Mouse (Mus musculus) MEL (cell line): ENCODE data around the gene Gm28053. TPM values are rescaled to one million over a fixed set of nuclear protein-coding genes. Genes with fewer than 3 reads are reported as not detected.
A peak's percentile ranks its signal among the peaks of the same experiment; 100 is the strongest.

Experiments
- DNase-seq: peaks from one replicate; pipeline ENCODE4 v3.0.0; 2011; ENCODE audit warnings: low read depth, low spot score
- H3K27ac ChIP-seq: 2 replicates; pipeline ENCODE4 v1.5.1; 2012; ENCODE audit warnings: low read depth, mild to moderate bottlenecking, control low read depth, low read length, moderate library complexity; ENCODE audit not compliant: control insufficient read depth
- H3K27me3 ChIP-seq, 2 experiments: fragments of 150-350 bp in 1 of 2; sonication (generic) in 1 of 2; 2 replicates each; pipeline ENCODE4 v1.6.1; 2012; ENCODE audit warnings: low read length in 2 of 2, mild to moderate bottlenecking in 2 of 2, improper control_type of control experiment in 1 of 2, moderate library complexity in 1 of 2; ENCODE audit not compliant: insufficient read depth in 2 of 2, control insufficient read depth in 1 of 2
- H3K36me3 ChIP-seq, 2 experiments: 2 replicates each; pipeline ENCODE4 v1.6.1; 2012 to 2014; ENCODE audit warnings: low read length in 2 of 2, improper control_type of control experiment in 1 of 2, inconsistent platforms in 1 of 2, mild to moderate bottlenecking in 1 of 2; ENCODE audit not compliant: insufficient read depth in 2 of 2, control insufficient read depth in 1 of 2
- H3K4me1 ChIP-seq, 2 experiments: fragments of 150-350 bp in 1 of 2; sonication (generic) in 1 of 2; 2 replicates each; pipeline ENCODE4 v1.6.1; 2012; ENCODE audit warnings: low read length in 2 of 2, improper control_type of control experiment in 1 of 2, mild to moderate bottlenecking in 1 of 2; ENCODE audit not compliant: insufficient read depth in 2 of 2, control insufficient read depth in 1 of 2
- H3K4me3 ChIP-seq, 2 experiments: fragments of 150-350 bp in 1 of 2; sonication (generic) in 1 of 2; 2 replicates each; pipeline ENCODE4 v1.5.1; 2012; ENCODE audit warnings: low read depth in 2 of 2, low read length in 2 of 2, mild to moderate bottlenecking in 2 of 2, moderate library complexity in 2 of 2, control low read depth in 1 of 2, improper control_type of control experiment in 1 of 2; ENCODE audit not compliant: control insufficient read depth in 1 of 2, insufficient read depth in 1 of 2
- H3K79me2 ChIP-seq: 2 replicates; pipeline ENCODE4 v1.6.1; 2012; ENCODE audit warnings: mild to moderate bottlenecking, low read length, moderate library complexity; ENCODE audit not compliant: control insufficient read depth, poor library complexity, insufficient read depth
- H3K9ac ChIP-seq: 2 replicates; pipeline ENCODE4 v1.6.1; 2012; ENCODE audit warnings: low read depth, mild to moderate bottlenecking, control low read depth, low read length, moderate library complexity; ENCODE audit not compliant: control insufficient read depth, poor library complexity, severe bottlenecking
- H3K9me3 ChIP-seq: fragments of 150-350 bp; sonication (generic); replicated peaks from 2 replicates; pipeline ENCODE4 v1.6.1; 2012; ENCODE audit warnings: mild to moderate bottlenecking, low read length, improper control_type of control experiment, moderate library complexity; ENCODE audit not compliant: insufficient read depth
- BHLHE40 ChIP-seq: IDR thresholded peaks from 2 replicates; pipeline ENCODE4 v1.6.1; 2012; ENCODE audit warnings: low read depth, mild to moderate bottlenecking, inconsistent platforms, low read length, improper control_type of control experiment, borderline replicate concordance
- CHD1 ChIP-seq: IDR thresholded peaks from 2 replicates; pipeline ENCODE4 v1.6.1; 2012; ENCODE audit warnings: low read depth, mild to moderate bottlenecking, inconsistent platforms, low read length, improper control_type of control experiment
- CHD2 ChIP-seq: IDR thresholded peaks from 2 replicates; pipeline ENCODE4 v1.6.1; 2011; ENCODE audit warnings: low read length, improper control_type of control experiment
- E2F4 ChIP-seq: IDR thresholded peaks from 2 replicates; pipeline ENCODE4 v1.6.1; 2011; ENCODE audit warnings: low read depth, low read length, improper control_type of control experiment, borderline replicate concordance
- ELF1 ChIP-seq: IDR thresholded peaks from 2 replicates; pipeline ENCODE4 v1.6.1; 2014; ENCODE audit warnings: low read depth, mild to moderate bottlenecking, inconsistent platforms, low read length, improper control_type of control experiment, moderate library complexity
- EP300 ChIP-seq, 2 experiments: IDR thresholded peaks; 2 replicates each; pipeline ENCODE4 v1.6.1; 2011; ENCODE audit warnings: improper control_type of control experiment in 2 of 2, low read length in 2 of 2, low read depth in 1 of 2, mild to moderate bottlenecking in 1 of 2
- ETS1 ChIP-seq: IDR thresholded peaks from 2 replicates; pipeline ENCODE4 v1.6.1; 2012; ENCODE audit warnings: low read depth, mild to moderate bottlenecking, inconsistent platforms, low read length, improper control_type of control experiment, moderate library complexity
- HCFC1 ChIP-seq: IDR thresholded peaks from 2 replicates; pipeline ENCODE4 v1.6.1; 2012; ENCODE audit warnings: low read depth, mild to moderate bottlenecking, inconsistent platforms, low read length, improper control_type of control experiment, moderate library complexity
- MAFK ChIP-seq: IDR thresholded peaks from 2 replicates; pipeline ENCODE4 v1.6.1; 2011; ENCODE audit warnings: low read depth, mild to moderate bottlenecking, low read length, improper control_type of control experiment, borderline replicate concordance
- MAX ChIP-seq: IDR thresholded peaks from 2 replicates; pipeline ENCODE4 v1.6.1; 2011; ENCODE audit warnings: low read length, improper control_type of control experiment
- MXI1 ChIP-seq: IDR thresholded peaks from 2 replicates; pipeline ENCODE4 v1.6.1; 2011; ENCODE audit warnings: mild to moderate bottlenecking, low read depth, low read length, improper control_type of control experiment
- NELFE ChIP-seq: IDR thresholded peaks from 2 replicates; pipeline ENCODE4 v1.6.1; 2011; ENCODE audit warnings: low read depth, low read length, improper control_type of control experiment
- NRF1 ChIP-seq: IDR thresholded peaks from 2 replicates; pipeline ENCODE4 v1.6.1; 2014; ENCODE audit warnings: low read depth, mild to moderate bottlenecking, inconsistent platforms, low read length, improper control_type of control experiment, moderate library complexity; ENCODE audit not compliant: poor library complexity, insufficient read depth, severe bottlenecking
- POLR2A ChIP-seq, 2 experiments: IDR thresholded peaks; 2 replicates each; pipeline ENCODE4 v1.6.1; 2011 to 2012; ENCODE audit warnings: low read length in 2 of 2, mild to moderate bottlenecking in 2 of 2, control low read depth in 1 of 2, improper control_type of control experiment in 1 of 2, low read depth in 1 of 2, moderate library complexity in 1 of 2; ENCODE audit not compliant: control insufficient read depth in 1 of 2, insufficient read depth in 1 of 2, poor library complexity in 1 of 2
- POLR2AphosphoS2 ChIP-seq: IDR thresholded peaks from 2 replicates; pipeline ENCODE4 v1.6.1; 2011; ENCODE audit warnings: low read length, improper control_type of control experiment
- POLR2AphosphoS5 ChIP-seq: IDR thresholded peaks from 2 replicates; pipeline ENCODE4 v1.6.1; 2012; ENCODE audit warnings: low read depth, borderline replicate concordance, mild to moderate bottlenecking, inconsistent platforms, low read length, moderate library complexity, mixed read lengths
- RAD21 ChIP-seq: IDR thresholded peaks from 2 replicates; pipeline ENCODE4 v1.6.1; 2011; ENCODE audit warnings: mild to moderate bottlenecking, low read depth, low read length, improper control_type of control experiment
- SIN3A ChIP-seq: IDR thresholded peaks from 2 replicates; pipeline ENCODE4 v1.6.1; 2012; ENCODE audit warnings: low read length, improper control_type of control experiment, inconsistent platforms
- SMC3 ChIP-seq: IDR thresholded peaks from 2 replicates; pipeline ENCODE4 v1.6.1; 2011; ENCODE audit warnings: low read depth, low read length, improper control_type of control experiment
- TAL1 ChIP-seq: IDR thresholded peaks from 2 replicates; pipeline ENCODE4 v1.6.1; 2012; ENCODE audit warnings: mild to moderate bottlenecking, inconsistent platforms, low read length, moderate library complexity, mixed read lengths
- UBTF ChIP-seq: IDR thresholded peaks from 2 replicates; pipeline ENCODE4 v1.6.1; 2012; ENCODE audit warnings: low read depth, mild to moderate bottlenecking, inconsistent platforms, low read length, improper control_type of control experiment, moderate library complexity, borderline replicate concordance; ENCODE audit not compliant: insufficient read depth
- USF1 ChIP-seq: IDR thresholded peaks from 2 replicates; pipeline ENCODE4 v1.6.1; 2014; ENCODE audit warnings: low read depth, mild to moderate bottlenecking, inconsistent platforms, low read length, improper control_type of control experiment, moderate library complexity
- ZMIZ1 ChIP-seq: IDR thresholded peaks from 2 replicates; pipeline ENCODE4 v1.6.1; 2012; ENCODE audit warnings: low read depth, mild to moderate bottlenecking, inconsistent platforms, low read length, improper control_type of control experiment, moderate library complexity
- ZNF384 ChIP-seq: IDR thresholded peaks from 2 replicates; pipeline ENCODE4 v1.6.1; 2012; ENCODE audit warnings: low read depth, mild to moderate bottlenecking, inconsistent platforms, low read length, improper control_type of control experiment
- polyA plus RNA-seq, 2 experiments: library from polyadenylated mRNA; stranded (reverse) in 1 of 2; unstranded in 1 of 2; fragments of >175 nt in 1 of 2; fragments of >200 nt in 1 of 2; gene quantifications; 2 replicates each; pipeline versions ENCODE4 v1.2.1 to v1.2.4; 2012; ENCODE audit warnings: low replicate concordance in 2 of 2, low read depth in 1 of 2; ENCODE audit not compliant: insufficient read length in 2 of 2, insufficient read depth in 1 of 2, missing spikeins in 1 of 2
- total RNA-seq: library from RNA; depleted of rRNA; stranded (reverse); fragments of 300-350 nt; gene quantifications from 2 replicates; pipeline ENCODE4 v1.2.3, GENCODE M21; 2012

The Gm28053 gene
- total and polyA plus RNA-seq, 3 experiments = not detected

- Histone ChIP-seq H3K9ac (no peak overlapping the region), H3K79me2 (no peaks in the 10 kb centered on the region)
- TF ChIP-seq POLR2A (IDR thresholded peaks at IDR 0.05; ENCODE audit: control insufficient read depth in 1 of 2, insufficient read depth in 1 of 2, low read depth in 1 of 2, low read length in 2 of 2, poor library complexity in 1 of 2) = no peak
- no peak for TF ChIP-seq MAFK
- TF ChIP-seq, all 39 proteins: peak for 0
- H3K27ac ChIP-seq = no peak overlapping the region
- no peak for DNase-seq
- H3K4me3 ChIP-seq = no peak overlapping the region
- peaks cover 0 to 1% of the 10 kb centered on the region in 2 experiments; a peak in 1 of 4 replicates for H3K27me3 ChIP-seq
- H3K4me1 ChIP-seq = no peaks in the 10 kb centered on the region
- H3K9me3 ChIP-seq = no peaks in the 10 kb centered on the region
- no peaks in the 10 kb centered on the region for H3K36me3 ChIP-seq
Observed at GRCm38 (mm10) chr6:48685251-48685650, 33.2 kb upstream of the Gm28053 start.

GRCm38 (mm10) chr6:48685694-48686665 is 32.4 kb upstream of the Gm28053 start:
- Histone ChIP-seq H3K79me2 (no peaks in the 10 kb centered on the region), H3K4me1 (no peaks in the 10 kb centered on the region)
- DNase-seq = no peak
- TF ChIP-seq E2F4 = no peak
- TF ChIP-seq ETS1 = no peak
- no peak for TF ChIP-seq MXI1
- no peak for TF ChIP-seq ZNF384
- no peak for TF ChIP-seq USF1
- no peak for TF ChIP-seq NRF1
- no peak for TF ChIP-seq HCFC1
- no peak for TF ChIP-seq TAL1
- no peak for TF ChIP-seq SIN3A
- TF ChIP-seq, all 39 proteins: peak for 0
- no peak overlapping the region for H3K4me3 ChIP-seq
- peaks cover 0 to 1% of the 10 kb centered on the region in 2 experiments; a peak in 1 of 4 replicates for H3K27me3 ChIP-seq
- H3K27ac ChIP-seq = no peak overlapping the region
- H3K36me3 ChIP-seq = no peaks in the 10 kb centered on the region
- H3K9ac ChIP-seq = no peak overlapping the region
- H3K9me3 ChIP-seq = no peaks in the 10 kb centered on the region

- H3K27ac ChIP-seq = no peak overlapping the region
- no peaks in the 10 kb centered on the region for H3K79me2 ChIP-seq
- H3K4me1 ChIP-seq = no peaks in the 10 kb centered on the region
- DNase-seq = peak; percentile 39
- H3K4me3 ChIP-seq = no peak overlapping the region
- H3K36me3 ChIP-seq = no peaks in the 10 kb centered on the region
- peaks cover 0 to 1% of the 10 kb centered on the region in 2 experiments; a peak in 1 of 4 replicates for H3K27me3 ChIP-seq
- H3K9me3 ChIP-seq = no peaks in the 10 kb centered on the region
- no peak overlapping the region for H3K9ac ChIP-seq
- no peak for TF ChIP-seq POLR2AphosphoS2
- TF ChIP-seq ZMIZ1 = no peak
- TF ChIP-seq UBTF = no peak
- no peak for TF ChIP-seq BHLHE40
- no peak for TF ChIP-seq MAFK
- TF ChIP-seq CHD2 = no peak
- no peak for TF ChIP-seq ZNF384
- TF ChIP-seq SMC3 = no peak
- no peak for TF ChIP-seq RAD21
- TF ChIP-seq CHD1 = no peak
- TF ChIP-seq E2F4 = no peak
- TF ChIP-seq EP300 (IDR thresholded peaks at IDR 0.05; ENCODE audit: low read depth in 1 of 2, low read length in 2 of 2) = no peak
- no peak for TF ChIP-seq SIN3A
- TF ChIP-seq NELFE = no peak
- TF ChIP-seq ELF1 = no peak
- no peak for TF ChIP-seq NRF1
- no peak for TF ChIP-seq MAX
- no peak for TF ChIP-seq POLR2AphosphoS5
Observed at GRCm38 (mm10) chr6:48687077-48687476, 31.3 kb upstream of the Gm28053 start.
